Comparison of ENCODE assay signal across 17 mouse cellular contexts in genomic region chr6:48464966-48465679, GRCm38 (mm10). TPM values are rescaled to one million over a fixed set of nuclear protein-coding genes. Genes with fewer than 3 reads are reported as not detected.
DNase-seq lines count a peak whose midpoint lies in the region; ATAC-seq and TF ChIP-seq lines count a peak whose summit lies in the region.
"Had no signal": no experiment of that assay in that cellular context is flagged by ENCODE, and none has a peak within 500 bp of the region (broad histone marks: within the 10 kb centered on the region; RNA-seq: fewer than 3 reads in every experiment).

No protein-coding gene starts in this region.

- no peaks in the 10 kb centered on the region for H3K36me3 ChIP-seq in kidney, embryonic 14.5 days (ENCODE audit: control insufficient read depth, insufficient read depth, low read length)
- no peaks in the 10 kb centered on the region for H3K36me3 ChIP-seq in intestine, embryonic 16.5 days (ENCODE audit: control insufficient read depth, insufficient read depth, low read length)
- no peaks in the 10 kb centered on the region for H3K36me3 ChIP-seq in hindbrain, postnatal 0 days (ENCODE audit: insufficient read depth, low read length)
- H3K36me3 ChIP-seq: heart, embryonic 12.5 days; limb, embryonic 15.5 days; midbrain, embryonic 10.5 days had no signal

- H3K27ac ChIP-seq in kidney, embryonic 14.5 days (ENCODE audit: low read depth, low read length): no peak overlapping the region
- H3K27ac ChIP-seq in intestine, embryonic 16.5 days (ENCODE audit: low read length): peak overlapping the region; percentile 89
- H3K27ac ChIP-seq in hindbrain, postnatal 0 days: no peak overlapping the region
- H3K27ac ChIP-seq: limb, embryonic 15.5 days; midbrain, embryonic 10.5 days had no signal

- no peak overlapping the region for H3K4me3 ChIP-seq in kidney, embryonic 14.5 days (ENCODE audit: low read length)
- H3K4me3 ChIP-seq in intestine, embryonic 16.5 days (ENCODE audit: low read length): no peak overlapping the region
- H3K4me3 ChIP-seq in hindbrain, postnatal 0 days (ENCODE audit: low read length): no peak overlapping the region
- H3K4me3 ChIP-seq: heart, embryonic 12.5 days; limb, embryonic 15.5 days; midbrain, embryonic 10.5 days; myocyte had no signal

- DNase-seq in kidney, adult 9 months: peak; percentile 44
- DNase-seq in left cerebral cortex, postnatal 14 days (ENCODE audit: low spot score in 2 of 2): peak; percentile 29 to 31
- no peak for DNase-seq in left cerebral cortex, postnatal 10 days (ENCODE audit: extremely low spot score in 1 of 2, low spot score in 2 of 2)
- peak; percentile 55 for DNase-seq in right cerebral cortex, postnatal 25 days
- no peak for DNase-seq in hindbrain, postnatal 0 days (ENCODE audit: low spot score)
- no peak for DNase-seq in adrenal gland, postnatal 4 days (ENCODE audit: low spot score in 2 of 2)
- DNase-seq: cerebellum, adult 11 months; forebrain, postnatal 0 days; heart, postnatal 36 days; liver, postnatal 0 days had no signal

- 87% methylated on average over 13 of the region's 13 CpGs for WGBS in kidney, embryonic 14.5 days
- 65% methylated on average over 13 of the region's 13 CpGs for WGBS in intestine, embryonic 16.5 days
- 90% methylated on average over 13 of the region's 13 CpGs for WGBS in hindbrain, postnatal 0 days

- no peaks in the 10 kb centered on the region for H3K9me3 ChIP-seq in kidney, embryonic 14.5 days (ENCODE audit: control insufficient read depth, low read length)
- H3K9me3 ChIP-seq in intestine, embryonic 16.5 days (ENCODE audit: control insufficient read depth, low read length): no peaks in the 10 kb centered on the region
- no peaks in the 10 kb centered on the region for H3K9me3 ChIP-seq in hindbrain, postnatal 0 days (ENCODE audit: low read length)
- H3K9me3 ChIP-seq: heart, embryonic 12.5 days; limb, embryonic 15.5 days; midbrain, embryonic 10.5 days had no signal

- intact Hi-C loops in left cerebral cortex, postnatal 14 days (cut with DNase I): no loop called here
- intact Hi-C loops in left cerebral cortex, postnatal 10 days (cut with DNase I): no loop called here

- TF ChIP-seq CTCF in hindbrain, postnatal 0 days (IDR thresholded peaks at IDR 0.05; ENCODE audit: low read depth): no peak

- ATAC-seq in kidney, embryonic 14.5 days (ENCODE audit: low FRiP score, low TSS enrichment): no peak
- ATAC-seq in intestine, embryonic 16.5 days: peak; percentile 95
- ATAC-seq in hindbrain, postnatal 0 days: no peak
- ATAC-seq: forebrain, postnatal 0 days; liver, postnatal 0 days had no signal

- H3K4me2 ChIP-seq in kidney, embryonic 14.5 days (replicated peaks; ENCODE audit: low read depth, low read length): no peak overlapping the region
- peak overlapping the region; percentile 6; the same call in 1 of the 2 replicates for H3K4me2 ChIP-seq in intestine, embryonic 16.5 days (ENCODE audit: low read depth, low read length)
- no peak overlapping the region for H3K4me2 ChIP-seq in hindbrain, postnatal 0 days (ENCODE audit: low read depth, low read length)
- H3K4me2 ChIP-seq: heart, embryonic 12.5 days; limb, embryonic 15.5 days had no signal

- H3K27me3 ChIP-seq in kidney, embryonic 14.5 days (ENCODE audit: control insufficient read depth, insufficient read depth, low read length): no peaks in the 10 kb centered on the region
- H3K27me3 ChIP-seq in intestine, embryonic 16.5 days (replicated peaks; ENCODE audit: control insufficient read depth, insufficient read depth, low read length): no peaks in the 10 kb centered on the region
- no peaks in the 10 kb centered on the region for H3K27me3 ChIP-seq in hindbrain, postnatal 0 days (ENCODE audit: insufficient read depth, low read length)
- H3K27me3 ChIP-seq: heart, embryonic 12.5 days; limb, embryonic 15.5 days had no signal

- no peaks in the 10 kb centered on the region for H3K4me1 ChIP-seq in kidney, embryonic 14.5 days (ENCODE audit: control insufficient read depth, insufficient read depth, low read length)
- H3K4me1 ChIP-seq in intestine, embryonic 16.5 days (ENCODE audit: control insufficient read depth, insufficient read depth, low read length): peaks cover 16% of the 10 kb centered on the region
- no peaks in the 10 kb centered on the region for H3K4me1 ChIP-seq in hindbrain, postnatal 0 days (ENCODE audit: insufficient read depth, low read length)
- H3K4me1 ChIP-seq: heart, embryonic 12.5 days; limb, embryonic 15.5 days had no signal

- no peak overlapping the region for H3K9ac ChIP-seq in kidney, embryonic 14.5 days (ENCODE audit: low read depth, low read length)
- H3K9ac ChIP-seq in intestine, embryonic 16.5 days (ENCODE audit: low read depth, low read length): no peak overlapping the region
- H3K9ac ChIP-seq in hindbrain, postnatal 0 days (replicated peaks; ENCODE audit: low read length): no peak overlapping the region
- H3K9ac ChIP-seq: forebrain, postnatal 0 days; heart, embryonic 12.5 days; limb, embryonic 15.5 days; liver, postnatal 0 days had no signal

RNA-seq across cellular contexts. Expression of gene Sspo, which starts 17.1 kb away (rescaled TPM):
- polyA plus RNA-seq in kidney, embryonic 14.5 days (2014; fragmentation: Nextera tagmentation; extraction: Ambion mirVana): 0.17 and 0.53 TPM in 2 replicates
- under 1 TPM; 0.59 to 0.64 TPM for total RNA-seq in left cerebral cortex, postnatal 14 days (2021)
- total RNA-seq in left cerebral cortex, postnatal 10 days (2021): 1 to 10 TPM in 1 of 2 experiments, under 1 TPM in 1; 0.36 to 1.5 TPM
- polyA plus RNA-seq in intestine, embryonic 16.5 days (2015; fragmentation: Nextera tagmentation; extraction: Ambion mirVana): 0.38 and 0.73 TPM in 2 replicates
- total RNA-seq in hindbrain, postnatal 0 days (2014; rRNA removed): 0.73 and 0.86 TPM in 2 replicates
- 0.10 and 0.38 TPM in 2 replicates for polyA plus RNA-seq in hindbrain, postnatal 0 days (2015; fragmentation: Nextera tagmentation; extraction: Ambion mirVana)
- 1 to 10 TPM; 2.6 to 4.0 TPM for total RNA-seq in adrenal gland, postnatal 4 days (2021)
- total RNA-seq: neutrophil, adult 5-6 weeks had no signal

RNA-seq across cellular contexts. Expression of gene Zfp467, which starts 19.5 kb away (rescaled TPM):
- 27.8 and 31.4 TPM in 2 replicates for polyA plus RNA-seq in kidney, embryonic 14.5 days (2014; fragmentation: Nextera tagmentation; extraction: Ambion mirVana)
- 10 to 100 TPM; 15.8 to 21.2 TPM for total RNA-seq in left cerebral cortex, postnatal 14 days (2021)
- total RNA-seq in left cerebral cortex, postnatal 10 days (2021): 10 to 100 TPM; 20.8 to 21.0 TPM
- 17.3 and 17.8 TPM in 2 replicates for polyA plus RNA-seq in intestine, embryonic 16.5 days (2015; fragmentation: Nextera tagmentation; extraction: Ambion mirVana)
- 27.5 and 61.1 TPM in 2 replicates for total RNA-seq in hindbrain, postnatal 0 days (2014; rRNA removed)
- 39.1 and 39.4 TPM in 2 replicates for polyA plus RNA-seq in hindbrain, postnatal 0 days (2015; fragmentation: Nextera tagmentation; extraction: Ambion mirVana)
- 10 to 100 TPM; 64.1 to 64.7 TPM for total RNA-seq in adrenal gland, postnatal 4 days (2021)

Comparison
In these comparisons a context has a peak if more than half of its experiments do, and no peak if none do; other contexts are left out.
1. DNase-seq: peak in kidney, adult 9 months (single experiment), left cerebral cortex, postnatal 14 days (2 of 2) and right cerebral cortex, postnatal 25 days (single experiment); none in left cerebral cortex, postnatal 10 days (0 of 2), hindbrain, postnatal 0 days (single experiment) and adrenal gland, postnatal 4 days (0 of 2).